Mouse (Mus musculus): ENCODE data around the gene Flrt1. TPM values are rescaled to one million over a fixed set of nuclear protein-coding genes. Genes with fewer than 3 reads are reported as not detected.
A peak's percentile ranks its signal among the peaks of the same experiment; 100 is the strongest.

Gene Flrt1
- polyA plus RNA-seq (2014; fragmentation: Nextera tagmentation; extraction: Ambion mirVana): 11.0 and 13.3 TPM in 2 replicates

DNA sequence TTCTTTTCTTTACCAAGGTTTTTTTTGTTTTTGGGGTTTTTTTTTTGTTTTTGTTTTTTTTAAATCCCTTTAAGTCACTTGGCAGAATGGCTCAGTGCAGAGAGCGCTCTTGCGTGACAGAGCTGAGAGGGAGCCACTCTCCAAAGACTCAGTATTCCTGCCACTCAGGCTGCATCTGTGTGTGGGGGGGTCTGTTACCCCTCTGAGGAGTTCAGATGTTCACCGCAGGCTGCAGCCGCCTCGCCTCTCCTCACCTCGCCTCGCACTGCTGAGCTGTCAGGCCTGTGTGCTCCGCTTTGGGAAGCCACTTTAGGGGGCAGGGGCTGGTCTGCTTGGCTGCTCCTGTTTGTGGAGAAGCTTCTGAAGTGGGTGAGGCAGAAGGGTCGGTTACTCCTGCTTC lies at the start of gene Flrt1:
Gene Flrt1, minus strand, starts transcription at position 186 of the 400 bp plus-strand sequence.
- Histone ChIP-seq H3K9me3 (ENCODE audit: control insufficient read depth, low read length) (no peaks in the 10 kb centered on the region), H3K4me3 (ENCODE audit: low read depth, low read length) (no peak within 1 kb of the TSS), H3K36me3 (ENCODE audit: control insufficient read depth, insufficient read depth, low read length) (no peaks in the 10 kb centered on the region), H3K9ac (replicated peaks; ENCODE audit: low read depth, low read length) (no peak within 1 kb of the TSS), H3K4me1 (ENCODE audit: control insufficient read depth, insufficient read depth, low read length) (peaks cover 52% of the 10 kb centered on the region), H3K27me3 (ENCODE audit: control insufficient read depth, insufficient read depth, low read length) (no peaks in the 10 kb centered on the region), H3K27ac (ENCODE audit: low read depth, low read length) (no peak within 1 kb of the TSS; the same call in 1 of the 2 replicates), H3K4me2 (ENCODE audit: low read depth, low read length) (no peak within 1 kb of the TSS)
- no peak for ATAC-seq (ENCODE audit: low read depth)
- WGBS: 38% methylated on average over 9 of the region's 9 CpGs

DNA sequence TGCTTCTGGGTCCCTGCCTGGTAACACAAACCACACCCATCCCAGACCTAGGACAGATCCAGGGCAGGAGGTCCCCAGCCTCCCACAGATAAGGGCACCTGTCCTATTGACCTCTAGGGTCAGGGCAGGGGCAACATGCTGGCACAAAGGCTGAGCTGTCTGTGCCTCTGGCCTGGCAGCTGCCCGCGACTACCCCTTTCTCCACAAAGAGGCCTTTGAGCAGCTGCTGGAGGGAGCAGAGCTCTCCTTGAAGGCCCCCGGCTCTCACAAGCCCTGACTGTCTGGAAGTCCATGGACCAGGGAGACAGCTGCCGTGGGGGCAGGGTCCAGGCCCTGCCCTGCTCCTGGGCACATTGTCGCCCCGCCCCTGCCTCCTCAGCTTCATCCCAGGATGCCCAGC lies 49.7 kb upstream of the Flrt1 start:
- Histone ChIP-seq H3K9ac (replicated peaks; ENCODE audit: low read depth, low read length) (no peak overlapping the region), H3K4me3 (ENCODE audit: low read depth, low read length) (no peak overlapping the region), H3K27me3 (ENCODE audit: control insufficient read depth, insufficient read depth, low read length) (peaks cover 2% of the 10 kb centered on the region; the same call in 1 of the 2 replicates), H3K36me3 (ENCODE audit: control insufficient read depth, insufficient read depth, low read length) (no peaks in the 10 kb centered on the region), H3K9me3 (ENCODE audit: control insufficient read depth, low read length) (no peaks in the 10 kb centered on the region), H3K4me2 (ENCODE audit: low read depth, low read length) (no peak overlapping the region), H3K27ac (ENCODE audit: low read depth, low read length) (no peak overlapping the region), H3K4me1 (ENCODE audit: control insufficient read depth, insufficient read depth, low read length) (peaks cover 31% of the 10 kb centered on the region)
- 50% methylated on average over 6 of the region's 6 CpGs for WGBS
- peak; percentile 29; the same call in 1 of the 2 replicates for ATAC-seq (ENCODE audit: low read depth)

DNA sequence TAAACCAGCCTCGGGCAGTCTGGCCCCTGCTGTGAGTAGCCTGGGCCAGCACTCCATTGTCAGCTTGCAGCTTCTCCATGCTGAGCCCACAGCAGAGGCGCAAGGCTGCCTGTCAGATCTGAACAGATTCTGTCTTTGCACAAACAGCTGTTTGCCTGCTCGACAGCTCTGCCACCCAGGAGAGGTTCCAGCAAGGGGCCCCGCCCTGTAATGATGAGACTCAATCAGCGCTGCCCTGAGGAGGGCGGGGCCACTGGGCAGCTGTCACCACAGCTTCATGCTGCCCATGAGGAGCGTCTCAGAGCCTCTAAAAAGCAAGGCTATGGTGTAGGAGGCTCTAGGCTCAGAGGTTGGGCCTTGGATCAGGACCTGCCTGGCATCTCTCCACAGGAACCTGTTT lies 47.7 kb upstream of the Flrt1 start:
- Histone ChIP-seq H3K27me3 (ENCODE audit: control insufficient read depth, insufficient read depth, low read length) (no peaks in the 10 kb centered on the region), H3K4me2 (ENCODE audit: low read depth, low read length) (no peak overlapping the region), H3K4me1 (ENCODE audit: control insufficient read depth, insufficient read depth, low read length) (peaks cover 41% of the 10 kb centered on the region), H3K4me3 (ENCODE audit: low read depth, low read length) (no peak overlapping the region), H3K36me3 (ENCODE audit: control insufficient read depth, insufficient read depth, low read length) (no peaks in the 10 kb centered on the region), H3K27ac (ENCODE audit: low read depth, low read length) (no peak overlapping the region), H3K9me3 (ENCODE audit: control insufficient read depth, low read length) (no peaks in the 10 kb centered on the region), H3K9ac (replicated peaks; ENCODE audit: low read depth, low read length) (no peak overlapping the region)
- 28% methylated on average over 7 of the region's 7 CpGs for WGBS
- ATAC-seq (ENCODE audit: low read depth): no peak

DNA sequence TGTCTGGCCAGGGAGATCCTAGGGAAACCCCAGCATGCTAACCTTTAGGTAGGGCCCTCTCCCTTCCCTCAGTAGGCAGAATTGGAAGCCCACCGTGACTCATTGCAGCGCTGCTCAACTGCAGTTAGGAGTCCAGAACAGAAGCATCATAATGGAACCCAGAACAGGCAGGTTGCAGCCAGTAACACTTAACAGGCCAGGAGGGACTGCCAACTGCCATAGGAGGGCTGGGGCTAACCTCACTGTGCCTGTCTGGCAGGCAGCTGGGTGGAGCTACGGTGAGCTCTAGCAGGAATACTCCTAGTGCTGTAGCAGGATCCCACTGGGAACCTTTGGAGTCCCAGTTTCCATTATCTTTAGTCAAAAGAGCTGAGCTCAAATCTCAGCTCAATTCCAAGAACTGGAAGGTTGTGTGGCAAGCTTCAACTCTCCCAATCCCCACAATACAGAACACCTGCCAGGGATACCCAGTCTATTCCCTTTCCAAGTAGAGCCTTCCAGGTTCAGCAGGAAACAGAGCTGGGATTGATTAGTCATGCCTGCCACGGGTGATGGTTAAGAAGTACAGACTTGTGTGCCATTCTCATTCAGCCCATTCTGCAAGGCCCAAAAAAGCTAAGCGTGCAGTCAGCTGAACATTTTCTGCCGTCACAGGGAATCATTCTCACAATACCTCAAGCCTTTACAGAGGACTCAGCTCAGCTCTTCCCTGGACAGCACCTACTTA lies 46.6 kb upstream of the Flrt1 start:
- Histone ChIP-seq H3K27ac (ENCODE audit: low read depth, low read length) (no peak overlapping the region), H3K4me2 (ENCODE audit: low read depth, low read length) (no peak overlapping the region), H3K36me3 (ENCODE audit: control insufficient read depth, insufficient read depth, low read length) (no peaks in the 10 kb centered on the region), H3K27me3 (ENCODE audit: control insufficient read depth, insufficient read depth, low read length) (no peaks in the 10 kb centered on the region), H3K9me3 (ENCODE audit: control insufficient read depth, low read length) (no peaks in the 10 kb centered on the region), H3K9ac (replicated peaks; ENCODE audit: low read depth, low read length) (no peak overlapping the region), H3K4me1 (ENCODE audit: control insufficient read depth, insufficient read depth, low read length) (peaks cover 32% of the 10 kb centered on the region), H3K4me3 (ENCODE audit: low read depth, low read length) (no peak overlapping the region)
- 74% methylated on average over 6 of the region's 6 CpGs for WGBS
- ATAC-seq (ENCODE audit: low read depth): no peak

DNA sequence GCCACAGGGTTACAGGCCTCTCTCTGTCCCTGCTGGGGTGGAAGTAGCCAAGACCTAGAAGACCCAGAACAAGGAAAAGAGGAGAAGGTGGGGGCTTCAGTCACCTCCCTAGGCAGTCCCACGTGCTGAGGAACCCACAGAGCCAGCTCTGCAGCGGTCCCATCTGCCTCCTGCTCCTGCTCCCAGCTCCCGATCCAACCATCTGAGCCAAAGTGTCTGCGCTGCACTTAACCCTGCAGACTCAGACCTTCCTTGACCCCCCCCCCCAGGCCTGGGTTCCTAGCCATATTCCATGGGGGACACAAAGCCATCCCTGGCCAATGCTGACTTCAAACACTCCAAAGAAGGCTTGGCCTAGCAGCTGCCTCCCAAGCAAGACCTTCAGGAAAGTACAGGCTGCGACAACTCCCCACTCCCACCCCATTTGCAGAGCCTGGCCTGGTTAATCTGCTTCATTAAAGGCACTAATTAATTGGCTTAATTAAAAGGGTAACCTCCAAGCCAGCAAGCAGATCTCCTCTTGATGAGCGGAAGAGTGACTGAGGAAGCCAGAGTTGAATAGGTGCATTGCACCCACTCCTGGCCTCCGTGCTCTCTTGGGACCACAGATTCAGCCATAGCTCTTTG lies 45.9 kb upstream of the Flrt1 start:
- Histone ChIP-seq H3K4me3 (ENCODE audit: low read depth, low read length) (no peak overlapping the region), H3K4me1 (ENCODE audit: control insufficient read depth, insufficient read depth, low read length) (peaks cover 27% of the 10 kb centered on the region), H3K9me3 (ENCODE audit: control insufficient read depth, low read length) (no peaks in the 10 kb centered on the region), H3K27ac (ENCODE audit: low read depth, low read length) (no peak overlapping the region), H3K4me2 (ENCODE audit: low read depth, low read length) (no peak overlapping the region), H3K36me3 (ENCODE audit: control insufficient read depth, insufficient read depth, low read length) (no peaks in the 10 kb centered on the region), H3K9ac (replicated peaks; ENCODE audit: low read depth, low read length) (no peak overlapping the region), H3K27me3 (ENCODE audit: control insufficient read depth, insufficient read depth, low read length) (no peaks in the 10 kb centered on the region)
- no peak for ATAC-seq (ENCODE audit: low read depth)
- 58% methylated on average over 7 of the region's 7 CpGs for WGBS

- Histone ChIP-seq H3K27me3 (ENCODE audit: control insufficient read depth, insufficient read depth, low read length) (no peaks in the 10 kb centered on the region), H3K4me3 (ENCODE audit: low read depth, low read length) (no peak overlapping the region), H3K9ac (replicated peaks; ENCODE audit: low read depth, low read length) (no peak overlapping the region), H3K9me3 (ENCODE audit: control insufficient read depth, low read length) (no peaks in the 10 kb centered on the region), H3K27ac (ENCODE audit: low read depth, low read length) (no peak overlapping the region), H3K4me1 (ENCODE audit: control insufficient read depth, insufficient read depth, low read length) (peaks cover 30% of the 10 kb centered on the region), H3K36me3 (ENCODE audit: control insufficient read depth, insufficient read depth, low read length) (no peaks in the 10 kb centered on the region), H3K4me2 (ENCODE audit: low read depth, low read length) (no peak overlapping the region)
- ATAC-seq (ENCODE audit: low read depth): no peak
- 47% methylated on average over 7 of the region's 7 CpGs for WGBS
Observed at GRCm38 (mm10) chr19:7149158-7149685, 43.7 kb upstream of the Flrt1 start.

DNA sequence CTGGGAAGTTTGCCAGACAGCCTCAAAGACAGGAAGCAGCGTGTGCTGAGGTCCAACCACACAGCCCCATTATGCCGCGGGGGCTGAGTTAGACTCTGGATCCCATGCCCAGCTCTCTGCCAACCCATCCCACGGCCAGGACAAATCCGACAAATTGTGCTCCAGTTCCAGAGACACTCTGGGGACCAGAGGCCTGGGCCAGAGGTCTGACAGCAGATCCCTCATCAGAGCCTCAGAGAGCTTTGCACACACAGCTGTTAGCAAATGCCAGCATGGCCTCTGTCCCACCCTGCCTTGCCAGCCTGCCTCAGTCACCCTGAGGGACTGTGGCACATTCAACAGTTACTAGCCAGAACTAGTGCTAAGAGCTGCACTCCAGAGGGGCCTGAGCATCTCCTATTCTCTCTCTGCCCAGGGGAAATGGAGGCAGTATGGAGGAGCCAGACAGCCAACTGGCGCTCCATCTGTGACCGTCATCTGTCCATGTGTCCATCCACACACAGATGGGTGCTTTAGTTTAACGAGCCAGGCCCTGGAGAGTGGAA lies 43.1 kb upstream of the Flrt1 start:
- H3K4me2 ChIP-seq (ENCODE audit: low read depth, low read length): no peak overlapping the region
- no peak for ATAC-seq (ENCODE audit: low read depth)
- H3K9me3 ChIP-seq (ENCODE audit: control insufficient read depth, low read length): no peaks in the 10 kb centered on the region
- H3K4me3 ChIP-seq (ENCODE audit: low read depth, low read length): no peak overlapping the region
- H3K27ac ChIP-seq (ENCODE audit: low read depth, low read length): no peak overlapping the region
- H3K36me3 ChIP-seq (ENCODE audit: control insufficient read depth, insufficient read depth, low read length): no peaks in the 10 kb centered on the region
- 50% methylated on average over 8 of the region's 8 CpGs for WGBS
- H3K4me1 ChIP-seq (ENCODE audit: control insufficient read depth, insufficient read depth, low read length): peaks cover 34% of the 10 kb centered on the region
- no peak overlapping the region for H3K9ac ChIP-seq (replicated peaks; ENCODE audit: low read depth, low read length)
- H3K27me3 ChIP-seq (ENCODE audit: control insufficient read depth, insufficient read depth, low read length): no peaks in the 10 kb centered on the region

- H3K9ac ChIP-seq (replicated peaks; ENCODE audit: low read depth, low read length): no peak overlapping the region
- 35% methylated on average over 4 of the region's 4 CpGs for WGBS
- H3K27me3 ChIP-seq (ENCODE audit: control insufficient read depth, insufficient read depth, low read length): no peaks in the 10 kb centered on the region
- no peak overlapping the region for H3K4me2 ChIP-seq (ENCODE audit: low read depth, low read length)
- no peak overlapping the region for H3K4me3 ChIP-seq (ENCODE audit: low read depth, low read length)
- ATAC-seq (ENCODE audit: low read depth): no peak
- peaks cover 39% of the 10 kb centered on the region for H3K4me1 ChIP-seq (ENCODE audit: control insufficient read depth, insufficient read depth, low read length)
- no peak overlapping the region for H3K27ac ChIP-seq (ENCODE audit: low read depth, low read length)
- no peaks in the 10 kb centered on the region for H3K36me3 ChIP-seq (ENCODE audit: control insufficient read depth, insufficient read depth, low read length)
- no peaks in the 10 kb centered on the region for H3K9me3 ChIP-seq (ENCODE audit: control insufficient read depth, low read length)
Observed at GRCm38 (mm10) chr19:7148096-7148495, 42.6 kb upstream of the Flrt1 start.

GRCm38 (mm10) chr19:7146376-7146775 lies 40.8 kb upstream of the Flrt1 start:
- Histone ChIP-seq H3K4me3 (ENCODE audit: low read depth, low read length) (no peak overlapping the region), H3K27ac (ENCODE audit: low read depth, low read length) (no peak overlapping the region), H3K9me3 (ENCODE audit: control insufficient read depth, low read length) (no peaks in the 10 kb centered on the region), H3K4me1 (ENCODE audit: control insufficient read depth, insufficient read depth, low read length) (peaks cover 47% of the 10 kb centered on the region), H3K9ac (replicated peaks; ENCODE audit: low read depth, low read length) (no peak overlapping the region), H3K27me3 (ENCODE audit: control insufficient read depth, insufficient read depth, low read length) (no peaks in the 10 kb centered on the region), H3K36me3 (ENCODE audit: control insufficient read depth, insufficient read depth, low read length) (no peaks in the 10 kb centered on the region), H3K4me2 (ENCODE audit: low read depth, low read length) (no peak overlapping the region)
- no peak for ATAC-seq (ENCODE audit: low read depth)
- 64% methylated on average over 13 of the region's 13 CpGs for WGBS
